Mouse (Mus musculus) hindbrain, embryonic 12.5 days (tissue): Measurements from ENCODE around the gene Ppfibp2. TPM values are rescaled to one million over a fixed set of nuclear protein-coding genes. Genes with fewer than 3 reads are reported as not detected.
A peak's percentile ranks its signal among the peaks of the same experiment; 100 is the strongest.

ENCODE experiments used
- ATAC-seq: fragments of 200-750 bp; cut with Nextera tagmentation; 2 replicates; pipeline ENCODE4 v1.8.0; 2017; ENCODE audit warnings: moderate TSS enrichment; ENCODE audit not compliant: low FRiP score
- H3K27ac ChIP-seq: fragments of 300-500 bp; sonication (generic); 2 replicates; pipeline ENCODE4 v1.5.1; 2016; ENCODE audit warnings: mild to moderate bottlenecking
- H3K27me3 ChIP-seq: fragments of 300-500 bp; sonication (generic); 2 replicates; pipeline ENCODE4 v1.6.1; 2016; ENCODE audit warnings: mild to moderate bottlenecking
- H3K36me3 ChIP-seq: fragments of 300-500 bp; sonication (generic); 2 replicates; pipeline ENCODE4 v1.6.1; 2016; ENCODE audit warnings: mild to moderate bottlenecking
- H3K4me1 ChIP-seq: fragments of 300-500 bp; sonication (generic); 2 replicates; pipeline ENCODE4 v1.6.1; 2016
- H3K4me2 ChIP-seq: fragments of 300-500 bp; sonication (generic); replicated peaks from 2 replicates; pipeline ENCODE4 v1.6.1; 2016; ENCODE audit warnings: mild to moderate bottlenecking
- H3K4me3 ChIP-seq: fragments of 300-500 bp; sonication (generic); 2 replicates; pipeline ENCODE4 v1.5.1; 2016; ENCODE audit warnings: mild to moderate bottlenecking
- H3K9ac ChIP-seq: fragments of 300-500 bp; sonication (generic); 2 replicates; pipeline ENCODE4 v1.6.1; 2016; ENCODE audit warnings: mild to moderate bottlenecking, moderate library complexity
- H3K9me3 ChIP-seq: fragments of 300-500 bp; sonication (generic); replicated peaks from 2 replicates; pipeline ENCODE4 v1.6.1; 2016; ENCODE audit warnings: mild to moderate bottlenecking
- WGBS: fragments of 180-500 bp; shearing (Covaris S2); methylation state at CpG from one replicate; pipeline ENCODE4 v1.1.7; 2016; 5-methylcytosine and 5-hydroxymethylcytosine counted together
- polyA plus RNA-seq: library from polyadenylated mRNA; unstranded; fragments of >200 nt; fragmentation: Nextera tagmentation; extraction: Ambion mirVana; gene quantifications from 2 replicates; pipeline ENCODE4 v1.2.1, GENCODE M21; 2016

The Ppfibp2 gene
- polyA plus RNA-seq, 1 experiment from 2014 or later = 5.3 TPM

GRCm38 (mm10) chr7:107675224-107675623 lies 80.2 kb downstream of the Ppfibp2 start:
- H3K27ac ChIP-seq = no peak overlapping the region
- H3K9me3 ChIP-seq = no peaks in the 10 kb centered on the region
- ATAC-seq = no peak
- no peak overlapping the region for H3K9ac ChIP-seq
- no peaks in the 10 kb centered on the region for H3K27me3 ChIP-seq
- H3K36me3 ChIP-seq = no peaks in the 10 kb centered on the region
- H3K4me2 ChIP-seq = no peak overlapping the region
- no peaks in the 10 kb centered on the region for H3K4me1 ChIP-seq
- 83% methylated on average over 3 of the region's 3 CpGs for WGBS
- no peak overlapping the region for H3K4me3 ChIP-seq

GRCm38 (mm10) chr7:107680151-107680852 lies 85.3 kb downstream of the Ppfibp2 start:
- H3K9ac ChIP-seq = no peak overlapping the region
- H3K4me2 ChIP-seq = no peak overlapping the region
- no peaks in the 10 kb centered on the region for H3K27me3 ChIP-seq
- no peaks in the 10 kb centered on the region for H3K4me1 ChIP-seq
- H3K27ac ChIP-seq = no peak overlapping the region
- H3K4me3 ChIP-seq = no peak overlapping the region
- H3K9me3 ChIP-seq = no peaks in the 10 kb centered on the region
- ATAC-seq = no peak
- no peaks in the 10 kb centered on the region for H3K36me3 ChIP-seq
- 46% methylated on average over 6 of the region's 6 CpGs for WGBS

GRCm38 (mm10) chr7:107681306-107681705 lies 86.3 kb downstream of the Ppfibp2 start:
- Histone ChIP-seq H3K4me2 (no peak overlapping the region), H3K4me3 (no peak overlapping the region), H3K27me3 (no peaks in the 10 kb centered on the region), H3K9ac (no peak overlapping the region), H3K4me1 (no peaks in the 10 kb centered on the region), H3K27ac (no peak overlapping the region), H3K36me3 (no peaks in the 10 kb centered on the region), H3K9me3 (no peaks in the 10 kb centered on the region)
- ATAC-seq = no peak
- 79% methylated on average over 2 of the region's 2 CpGs for WGBS

- H3K36me3 ChIP-seq = no peaks in the 10 kb centered on the region
- H3K9me3 ChIP-seq = no peaks in the 10 kb centered on the region
- no peak overlapping the region for H3K27ac ChIP-seq
- no peak for ATAC-seq
- no peaks in the 10 kb centered on the region for H3K27me3 ChIP-seq
- H3K9ac ChIP-seq = no peak overlapping the region
- no peaks in the 10 kb centered on the region for H3K4me1 ChIP-seq
- H3K4me3 ChIP-seq = no peak overlapping the region
- no peak overlapping the region for H3K4me2 ChIP-seq
- WGBS = 79% methylated on average over 4 of the region's 4 CpGs
These were observed 88.2 kb downstream of the Ppfibp2 start for GRCm38 (mm10) chr7:107683162-107683561.

GRCm38 (mm10) chr7:107683622-107684021 lies 88.6 kb downstream of the Ppfibp2 start:
- Histone ChIP-seq H3K4me2 (no peak overlapping the region), H3K27ac (no peak overlapping the region), H3K9me3 (no peaks in the 10 kb centered on the region), H3K36me3 (no peaks in the 10 kb centered on the region), H3K9ac (no peak overlapping the region), H3K27me3 (peaks cover 2% of the 10 kb centered on the region; the same call in 1 of the 2 replicates), H3K4me3 (no peak overlapping the region), H3K4me1 (no peaks in the 10 kb centered on the region)
- 92% methylated on average over 3 of the region's 3 CpGs for WGBS
- no peak for ATAC-seq

GRCm38 (mm10) chr7:107685238-107685954 lies 90.4 kb downstream of the Ppfibp2 start:
- Histone ChIP-seq H3K4me2 (no peak overlapping the region), H3K9ac (no peak overlapping the region), H3K9me3 (no peaks in the 10 kb centered on the region), H3K27ac (no peak overlapping the region), H3K4me1 (no peaks in the 10 kb centered on the region), H3K27me3 (peaks cover 9% of the 10 kb centered on the region), H3K4me3 (no peak overlapping the region), H3K36me3 (no peaks in the 10 kb centered on the region)
- no peak for ATAC-seq
- WGBS = 80% methylated on average over 8 of the region's 8 CpGs

GRCm38 (mm10) chr7:107685955-107686285 lies 90.9 kb downstream of the Ppfibp2 start:
- Histone ChIP-seq H3K9ac (no peak overlapping the region), H3K9me3 (no peaks in the 10 kb centered on the region), H3K4me3 (no peak overlapping the region), H3K27me3 (peaks cover 10% of the 10 kb centered on the region), H3K27ac (no peak overlapping the region), H3K4me1 (peaks cover 2% of the 10 kb centered on the region; the same call in 1 of the 2 replicates), H3K36me3 (no peaks in the 10 kb centered on the region), H3K4me2 (no peak overlapping the region)
- no peak for ATAC-seq
- 84% methylated on average over 7 of the region's 7 CpGs for WGBS

- Histone ChIP-seq H3K36me3 (no peaks in the 10 kb centered on the region), H3K9me3 (no peaks in the 10 kb centered on the region), H3K4me3 (no peak overlapping the region), H3K9ac (no peak overlapping the region), H3K4me2 (no peak overlapping the region), H3K27ac (no peak overlapping the region), H3K4me1 (peaks cover 9% of the 10 kb centered on the region), H3K27me3 (peaks cover 25% of the 10 kb centered on the region)
- ATAC-seq = no peak
- WGBS = 35% methylated on average over 3 of the region's 3 CpGs
These were observed 92.4 kb downstream of the Ppfibp2 start for GRCm38 (mm10) chr7:107687412-107687811.

- H3K4me1 ChIP-seq = peaks cover 9% of the 10 kb centered on the region
- no peak overlapping the region for H3K27ac ChIP-seq
- no peak for ATAC-seq
- H3K36me3 ChIP-seq = no peaks in the 10 kb centered on the region
- H3K27me3 ChIP-seq = peaks cover 31% of the 10 kb centered on the region
- WGBS = 87% methylated on average over 4 of the region's 4 CpGs
- H3K9me3 ChIP-seq = no peaks in the 10 kb centered on the region
- H3K4me3 ChIP-seq = no peak overlapping the region
- H3K4me2 ChIP-seq = no peak overlapping the region
- no peak overlapping the region for H3K9ac ChIP-seq
These were observed 93.0 kb downstream of the Ppfibp2 start for GRCm38 (mm10) chr7:107688040-107688439.

- 42% methylated on average over 17 of the region's 17 CpGs for WGBS
- Histone ChIP-seq H3K4me3 (no peak overlapping the region), H3K4me1 (peaks cover 12% of the 10 kb centered on the region), H3K9me3 (no peaks in the 10 kb centered on the region), H3K27ac (peak overlapping the region; percentile 68), H3K36me3 (no peaks in the 10 kb centered on the region), H3K9ac (no peak overlapping the region), H3K4me2 (no peak overlapping the region), H3K27me3 (peaks cover 42% of the 10 kb centered on the region)
- no peak for ATAC-seq
These were observed 95.6 kb downstream of the Ppfibp2 start for GRCm38 (mm10) chr7:107690426-107691221.

- 33% methylated on average over 6 of the region's 6 CpGs for WGBS
- Histone ChIP-seq H3K9ac (no peak overlapping the region), H3K27ac (peak overlapping the region; percentile 68; the same call in 1 of the 2 replicates), H3K27me3 (peaks cover 51% of the 10 kb centered on the region), H3K4me2 (no peak overlapping the region), H3K4me3 (no peak overlapping the region), H3K4me1 (peaks cover 12% of the 10 kb centered on the region), H3K9me3 (no peaks in the 10 kb centered on the region), H3K36me3 (no peaks in the 10 kb centered on the region)
- ATAC-seq = 0 out of 2 replicates have a peak, but pooled peaks have one; percentile 15
These were observed 96.5 kb downstream of the Ppfibp2 start for GRCm38 (mm10) chr7:107691493-107691892.

GRCm38 (mm10) chr7:107694254-107694947 lies 99.4 kb downstream of the Ppfibp2 start:
- peaks cover 56% of the 10 kb centered on the region for H3K27me3 ChIP-seq
- no peak overlapping the region for H3K27ac ChIP-seq
- no peak overlapping the region for H3K9ac ChIP-seq
- peak; percentile 60; the same call in 1 of the 2 replicates for ATAC-seq
- H3K36me3 ChIP-seq = no peaks in the 10 kb centered on the region
- peaks cover 12% of the 10 kb centered on the region for H3K4me1 ChIP-seq
- no peak overlapping the region for H3K4me3 ChIP-seq
- H3K9me3 ChIP-seq = no peaks in the 10 kb centered on the region
- WGBS = 60% methylated on average over 10 of the region's 10 CpGs
- no peak overlapping the region for H3K4me2 ChIP-seq
